Mouse (Mus musculus): ENCODE data around the gene Coro2a. TPM values are rescaled to one million over a fixed set of nuclear protein-coding genes. Genes with fewer than 3 reads are reported as not detected.
"Not testable (repeated sequence)": the region's sequence is repeated elsewhere in the genome, so short reads cannot be mapped to it uniquely, and the experiment has no call there.

Coro2a gene
- total RNA-seq, 1 experiment from 2014 or later: 3.3 TPM

GRCm38 (mm10) chr4:46584536-46584935 lies 17.5 kb downstream of the Coro2a start:
- DNase-seq: not testable (repeated sequence)

- DNase-seq: not testable (repeated sequence)
Observed at GRCm38 (mm10) chr4:46584084-46584483, 17.9 kb downstream of the Coro2a start.

- DNase-seq: not testable (repeated sequence)
Observed at GRCm38 (mm10) chr4:46582024-46582423, 20.0 kb downstream of the Coro2a start.

- not testable (repeated sequence) for DNase-seq
Observed at GRCm38 (mm10) chr4:46581577-46581976, 20.4 kb downstream of the Coro2a start.

- DNase-seq: not testable (repeated sequence)
Observed at GRCm38 (mm10) chr4:46580799-46581243, 21.2 kb downstream of the Coro2a start.

GRCm38 (mm10) chr4:46578796-46579346 lies 23.1 kb downstream of the Coro2a start:
- not testable (repeated sequence) for DNase-seq

- no peak for DNase-seq
Observed at GRCm38 (mm10) chr4:46578228-46578627, 23.8 kb downstream of the Coro2a start.

- DNase-seq: not testable (repeated sequence)
Observed at GRCm38 (mm10) chr4:46575509-46576284, 26.3 kb downstream of the Coro2a start.

GRCm38 (mm10) chr4:46574841-46575240 lies 27.2 kb downstream of the Coro2a start:
- no peak for DNase-seq

GRCm38 (mm10) chr4:46574024-46574753 lies 27.8 kb downstream of the Coro2a start:
- no peak for DNase-seq

- DNase-seq: no peak
Observed at GRCm38 (mm10) chr4:46572616-46573015, 29.4 kb downstream of the Coro2a start.

GRCm38 (mm10) chr4:46571744-46572143 lies 30.3 kb downstream of the Coro2a start:
- DNase-seq: no peak

GRCm38 (mm10) chr4:46569671-46570070 lies 32.3 kb downstream of the Coro2a start:
- peak; percentile 42 for DNase-seq

- DNase-seq: no peak
Observed at GRCm38 (mm10) chr4:46568169-46568568, 33.8 kb downstream of the Coro2a start.

- DNase-seq: no peak
Observed at GRCm38 (mm10) chr4:46566931-46567671, 34.9 kb downstream of the Coro2a start.

GRCm38 (mm10) chr4:46565393-46565955 lies 36.5 kb downstream of the Coro2a start:
- no peak for DNase-seq

- DNase-seq: no peak
Observed at GRCm38 (mm10) chr4:46564247-46564646, 37.8 kb downstream of the Coro2a start.

- DNase-seq: peak; percentile 72
Observed at GRCm38 (mm10) chr4:46563847-46564246, 38.2 kb downstream of the Coro2a start.

GRCm38 (mm10) chr4:46562841-46563240 lies 39.2 kb downstream of the Coro2a start:
- no peak for DNase-seq

GRCm38 (mm10) chr4:46562037-46562436 lies 40.0 kb downstream of the Coro2a start:
- DNase-seq: no peak

GRCm38 (mm10) chr4:46560069-46560705 lies 41.8 kb downstream of the Coro2a start:
- no peak for DNase-seq

Data from adrenal gland, postnatal 14 days (tissue).